Mouse (Mus musculus) frontal cortex, postnatal 25 days (tissue): ENCODE measurements around the gene Pou5f1.
A peak's percentile ranks its signal among the peaks of the same experiment; 100 is the strongest.

ENCODE experiments used
- DNase-seq, 2 experiments: peaks; one replicate each; pipeline ENCODE4 v3.0.0; 2022; ENCODE audit warnings: low spot score in 2 of 2

Gene Pou5f1

GRCm38 (mm10) chr17:35513886-35514285, 8.1 kb downstream of the Pou5f1 start:
- peak; percentile 45 to 61 for DNase-seq

GRCm38 (mm10) chr17:35514756-35515155, 8.9 kb downstream of the Pou5f1 start:
- no peak for DNase-seq

GRCm38 (mm10) chr17:35515911-35516640, 10.3 kb downstream of the Pou5f1 start:
- no peak for DNase-seq

GRCm38 (mm10) chr17:35516652-35517500, 11.1 kb downstream of the Pou5f1 start, which contains the start of the genes Tcf19 and Cchcr1:
Gene Tcf19 (minus strand): TSS chr17:35516824.
Gene Cchcr1 (plus strand): TSS chr17:35517100.
- peak; percentile 86 to 91 for DNase-seq

- DNase-seq, result no peak
Observed at GRCm38 (mm10) chr17:35517526-35517925, 11.7 kb downstream of the Pou5f1 start.

GRCm38 (mm10) chr17:35524354-35524753, 18.5 kb downstream of the Pou5f1 start:
- no peak for DNase-seq

- DNase-seq, result no peak
Observed at GRCm38 (mm10) chr17:35526644-35527043, 20.8 kb downstream of the Pou5f1 start.

- DNase-seq, result no peak
Observed at GRCm38 (mm10) chr17:35532360-35532759, 26.5 kb downstream of the Pou5f1 start.

GRCm38 (mm10) chr17:35532901-35533300, 27.1 kb downstream of the Pou5f1 start, which contains the start of gene Psors1c2:
Gene Psors1c2 (plus strand): TSS chr17:35533201.
- no peak for DNase-seq

GRCm38 (mm10) chr17:35534343-35534742, 28.5 kb downstream of the Pou5f1 start:
- peak; percentile 71 to 72 for DNase-seq

GRCm38 (mm10) chr17:35537421-35537820, 31.6 kb downstream of the Pou5f1 start:
- no peak for DNase-seq

- DNase-seq, result no peak
Observed at GRCm38 (mm10) chr17:35538476-35538875, 32.7 kb downstream of the Pou5f1 start.

- no peak for DNase-seq
Observed at GRCm38 (mm10) chr17:35539540-35539939, 33.7 kb downstream of the Pou5f1 start.

GRCm38 (mm10) chr17:35542761-35543411, 37.1 kb downstream of the Pou5f1 start:
- DNase-seq, result no peak

- no peak for DNase-seq
Observed at GRCm38 (mm10) chr17:35543412-35543861, 37.6 kb downstream of the Pou5f1 start.

- DNase-seq, result no peak
Observed at GRCm38 (mm10) chr17:35544001-35544400, 38.2 kb downstream of the Pou5f1 start.

- peak; percentile 38 to 64 for DNase-seq
Observed at GRCm38 (mm10) chr17:35544680-35545079, 38.9 kb downstream of the Pou5f1 start.

GRCm38 (mm10) chr17:35547465-35547864, 41.6 kb downstream of the Pou5f1 start:
- no peak for DNase-seq

GRCm38 (mm10) chr17:35548636-35549035, 42.8 kb downstream of the Pou5f1 start:
- no peak for DNase-seq

GRCm38 (mm10) chr17:35549437-35550142, 43.8 kb downstream of the Pou5f1 start:
- peak; percentile 62 to 77 for DNase-seq

GRCm38 (mm10) chr17:35550143-35550494, 44.3 kb downstream of the Pou5f1 start:
- DNase-seq, result no peak
